Mouse (Mus musculus) ovary, postnatal 36 days (tissue): ENCODE data around the gene Rasal2.

Experiments
- DNase-seq: peaks from one replicate; pipeline ENCODE4 v3.0.0; 2022; ENCODE audit warnings: low spot score, mixed read lengths

Rasal2 gene

DNA sequence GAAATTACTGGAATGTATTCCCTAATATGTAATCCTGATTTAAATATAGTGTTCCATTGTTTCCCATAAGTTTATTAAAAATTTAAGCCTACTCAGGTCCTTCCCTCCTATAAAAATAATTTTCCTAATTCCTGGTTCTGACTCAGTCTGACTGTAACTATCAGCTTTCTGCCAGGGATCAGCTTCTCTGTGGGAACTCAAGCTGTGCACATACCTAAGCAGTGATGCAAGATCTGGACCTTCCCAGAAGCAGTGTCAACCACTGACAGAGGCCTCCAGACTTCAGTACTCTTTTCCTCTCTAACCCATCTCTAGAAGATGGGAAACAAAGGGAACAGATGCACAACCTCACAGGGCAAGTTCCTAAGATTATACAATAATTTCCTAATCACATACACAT, 68.9 kb downstream of the Rasal2 start:
- DNase-seq, result no peak

DNA sequence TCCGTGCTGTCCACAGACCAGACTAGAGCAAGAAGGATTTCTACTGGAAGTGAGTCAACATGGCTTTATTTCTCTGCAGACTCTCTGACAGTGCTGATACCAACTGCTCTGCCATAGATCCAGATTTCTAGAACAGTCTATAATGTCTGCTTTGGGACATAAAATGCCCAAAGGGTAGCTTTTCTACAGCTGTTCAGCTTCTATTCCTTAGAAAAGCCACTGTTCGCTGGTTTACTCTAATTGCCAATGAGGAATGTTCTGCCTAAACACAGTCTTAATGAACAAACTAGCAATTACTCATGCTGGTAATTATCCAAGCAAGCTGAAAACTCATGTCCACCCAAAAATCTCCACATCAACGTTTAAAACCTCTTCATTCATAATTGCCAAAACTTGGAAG, 77.6 kb downstream of the Rasal2 start:
- no peak for DNase-seq

DNA sequence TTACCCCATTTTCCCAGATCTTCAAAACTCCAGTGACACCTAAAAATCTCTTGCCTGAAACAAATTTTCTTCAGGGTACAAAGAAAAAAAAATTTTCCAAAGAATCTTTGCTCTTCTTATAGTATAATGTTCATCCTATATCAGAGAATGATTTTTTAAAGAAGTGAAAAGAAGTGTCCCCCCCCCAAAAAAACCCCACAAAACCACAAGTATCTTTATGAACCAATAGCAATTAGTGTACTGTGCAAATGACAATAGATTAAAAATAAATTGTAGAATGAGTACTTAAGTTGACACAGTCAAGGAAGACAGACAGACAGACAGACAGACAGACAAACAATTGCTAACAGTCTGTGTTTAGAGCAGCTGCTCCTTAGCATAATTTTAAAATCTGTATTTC, 84.3 kb downstream of the Rasal2 start:
- no peak for DNase-seq

DNA sequence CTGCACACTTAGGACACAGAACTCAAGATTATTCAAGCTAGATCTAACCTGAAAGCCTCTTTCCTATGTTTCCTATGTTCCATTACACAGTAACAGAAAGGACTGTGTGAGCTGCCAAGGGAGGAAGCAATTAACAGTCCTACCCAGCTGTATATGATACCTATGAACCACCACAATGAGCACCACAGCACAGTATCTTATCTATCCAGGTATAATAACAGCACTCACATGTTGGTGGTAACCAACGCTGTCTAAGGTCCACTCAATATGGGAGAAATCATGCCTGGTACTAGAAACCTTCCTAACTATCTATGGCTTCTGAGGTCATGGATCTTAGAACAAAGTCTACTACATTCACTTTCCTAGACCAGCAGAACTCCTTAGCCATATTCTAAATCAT, 89.3 kb downstream of the Rasal2 start:
- DNase-seq, result no peak

DNA sequence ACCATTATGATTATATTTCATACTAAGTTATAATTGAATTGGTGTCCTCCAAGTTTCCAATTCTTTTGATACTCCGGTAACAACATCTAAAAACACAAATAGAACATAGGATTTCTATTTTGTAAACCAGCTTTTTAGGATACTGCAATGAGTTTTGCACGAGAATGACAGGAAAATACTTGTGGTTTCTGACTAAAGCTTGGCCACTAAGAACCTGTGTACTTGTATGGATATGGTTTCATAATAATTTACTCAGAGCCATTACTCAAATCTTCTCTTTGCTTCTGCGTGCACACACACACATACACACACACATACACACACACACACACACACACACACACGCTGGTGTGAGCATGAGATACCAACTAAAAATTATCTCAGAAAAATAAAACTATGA, 93.5 kb downstream of the Rasal2 start:
- no peak for DNase-seq

DNA sequence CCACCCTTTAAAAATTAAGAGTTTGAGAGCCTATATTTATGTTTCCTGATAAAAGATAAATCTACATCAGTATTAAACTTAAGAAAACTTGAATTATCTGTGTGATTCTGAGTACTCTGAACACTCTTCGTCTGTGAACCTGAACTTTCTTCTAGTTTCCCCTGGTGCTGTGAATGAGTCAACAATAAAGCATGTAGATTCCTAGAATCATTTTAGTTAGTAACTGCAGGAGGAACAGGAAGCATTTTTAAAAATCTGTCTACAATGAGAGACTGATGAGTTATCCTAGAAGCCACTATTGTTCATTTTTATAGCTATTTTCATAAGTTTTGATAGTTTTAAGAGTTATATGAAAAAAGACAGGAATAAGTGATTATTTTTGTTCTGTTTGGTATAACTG, 111.1 kb downstream of the Rasal2 start:
- DNase-seq, result no peak

DNA sequence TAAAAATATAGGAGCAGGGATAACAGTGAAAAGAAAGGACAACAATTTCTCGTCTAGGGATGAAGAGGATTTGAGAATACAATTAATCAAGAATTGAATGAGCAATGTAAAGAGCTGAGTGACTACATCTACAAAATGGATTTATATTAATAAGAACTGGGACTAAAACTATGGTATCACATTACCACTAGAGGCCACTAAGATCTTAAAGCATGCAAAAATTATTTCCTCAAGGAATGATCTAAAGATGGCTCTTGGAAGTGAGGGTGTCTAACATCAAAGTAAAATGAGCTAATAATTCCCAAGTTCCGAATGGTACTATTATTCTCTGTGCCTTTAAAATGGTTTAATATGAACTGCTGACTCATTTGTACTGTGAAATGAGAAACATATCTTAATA, 112.8 kb downstream of the Rasal2 start:
- no peak for DNase-seq

DNA sequence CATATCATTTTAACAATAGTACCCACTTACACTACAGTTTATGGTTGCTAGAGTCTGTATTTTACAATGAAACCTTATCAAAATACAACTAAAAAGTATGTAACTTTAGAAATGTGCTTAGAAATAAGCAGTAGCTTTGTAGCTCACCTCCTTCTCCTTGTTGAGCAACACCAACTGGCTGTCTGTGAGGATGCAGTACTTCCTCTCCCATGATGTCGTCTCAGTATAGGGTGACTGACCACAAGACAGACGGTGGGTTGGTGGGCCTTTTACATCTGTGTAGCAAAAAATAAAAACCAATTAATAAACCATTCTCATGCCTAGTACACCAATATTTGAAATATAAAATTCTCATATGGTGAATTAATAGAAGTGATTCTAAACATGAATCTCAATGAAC, 113.4 kb downstream of the Rasal2 start:
- DNase-seq, result no peak

DNA sequence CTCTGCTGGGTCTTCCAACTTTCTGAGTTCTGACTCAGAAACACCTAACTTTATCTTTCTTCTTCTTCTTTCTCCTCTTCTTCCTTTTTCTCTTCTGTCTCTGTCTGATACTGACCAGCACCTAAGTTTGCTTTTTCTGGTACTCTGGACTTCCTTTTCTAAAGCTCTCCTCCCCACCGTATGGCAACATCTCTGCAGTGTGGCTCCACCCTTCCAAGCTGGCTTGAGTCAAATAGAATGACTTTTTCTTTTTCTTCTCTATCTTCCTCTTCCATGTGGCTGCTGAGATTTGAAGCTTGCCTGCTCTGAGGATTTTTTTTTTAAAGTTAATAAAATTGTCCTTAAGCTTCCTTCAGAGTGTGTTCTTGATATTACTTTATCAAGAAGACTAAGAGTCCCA, 115.3 kb downstream of the Rasal2 start:
- no peak for DNase-seq

DNA sequence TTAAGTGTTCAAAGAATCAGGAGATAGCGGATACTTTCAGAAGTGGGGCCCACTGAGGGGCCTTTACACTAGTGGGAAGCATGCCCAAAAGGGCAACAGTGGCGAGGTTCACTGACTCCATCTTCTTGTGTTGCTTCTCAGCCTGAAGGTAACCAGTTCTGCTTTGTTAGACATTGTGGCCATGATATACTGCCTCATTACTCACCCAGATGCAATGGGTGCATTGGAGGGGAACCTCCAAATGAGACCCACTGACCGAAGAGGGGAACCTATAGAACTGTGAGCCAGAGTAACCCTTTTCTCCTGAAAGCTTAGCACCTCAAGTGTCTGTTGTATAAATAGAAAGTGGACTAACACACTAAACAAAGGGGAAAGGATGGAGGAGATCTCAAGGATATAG, 116.5 kb downstream of the Rasal2 start:
- DNase-seq, result no peak

DNA sequence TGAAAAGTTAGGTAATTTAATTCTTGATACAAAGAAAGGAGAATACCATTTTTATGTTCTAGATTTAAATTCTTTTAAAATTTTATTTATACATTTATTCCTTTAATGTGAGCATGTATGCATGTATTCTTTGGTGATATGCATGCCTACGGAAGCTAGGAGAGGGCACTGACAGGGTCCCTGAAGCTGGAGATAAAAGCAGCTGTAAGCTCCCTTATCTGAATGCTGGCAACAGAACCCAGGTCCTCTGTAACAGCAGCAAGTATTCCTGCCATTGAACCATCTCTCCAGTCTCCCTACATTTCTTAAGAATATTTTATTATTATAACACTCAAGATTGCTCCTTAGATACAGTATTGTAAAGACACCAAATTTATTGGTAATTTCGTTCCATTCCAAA, 122.2 kb downstream of the Rasal2 start:
- DNase-seq, result no peak

DNA sequence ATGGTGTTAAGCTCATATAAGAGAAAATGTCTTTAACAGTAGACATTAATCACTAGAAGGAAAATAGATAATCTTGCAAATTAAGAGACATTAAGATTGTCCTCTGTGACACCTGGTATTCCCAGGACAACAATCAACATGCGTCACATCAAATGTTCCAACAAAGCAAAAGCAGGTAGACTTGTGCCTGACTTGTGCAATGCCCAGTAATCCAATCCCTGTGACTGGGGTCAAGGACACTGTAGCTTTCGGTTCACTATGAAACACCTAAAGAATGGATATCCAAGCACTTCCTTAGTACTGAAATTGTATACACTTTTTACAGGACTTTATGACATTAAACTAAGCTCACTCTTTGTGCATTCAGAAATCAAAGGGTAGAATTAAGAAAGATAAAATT, 123.1 kb downstream of the Rasal2 start:
- DNase-seq, result no peak

DNA sequence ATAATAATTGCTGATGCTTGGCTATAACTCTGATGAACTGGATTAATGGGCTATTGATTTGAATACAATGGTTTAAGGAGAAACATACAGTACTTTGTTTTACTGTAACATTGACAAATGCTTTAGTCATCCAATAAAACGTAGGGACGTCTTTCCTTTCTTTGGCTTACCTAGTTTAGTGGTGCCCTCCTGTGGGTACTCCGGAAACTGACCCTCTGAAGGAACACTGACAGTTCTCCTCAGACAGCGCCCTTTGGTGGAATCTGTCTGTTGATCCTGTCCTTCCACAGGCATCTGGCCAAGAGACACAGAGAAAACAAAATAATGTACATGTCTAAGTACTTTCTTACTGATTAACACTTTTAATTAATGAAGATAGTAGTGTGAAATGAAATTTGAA, 125.8 kb downstream of the Rasal2 start:
- DNase-seq, result peak; percentile 27

DNA sequence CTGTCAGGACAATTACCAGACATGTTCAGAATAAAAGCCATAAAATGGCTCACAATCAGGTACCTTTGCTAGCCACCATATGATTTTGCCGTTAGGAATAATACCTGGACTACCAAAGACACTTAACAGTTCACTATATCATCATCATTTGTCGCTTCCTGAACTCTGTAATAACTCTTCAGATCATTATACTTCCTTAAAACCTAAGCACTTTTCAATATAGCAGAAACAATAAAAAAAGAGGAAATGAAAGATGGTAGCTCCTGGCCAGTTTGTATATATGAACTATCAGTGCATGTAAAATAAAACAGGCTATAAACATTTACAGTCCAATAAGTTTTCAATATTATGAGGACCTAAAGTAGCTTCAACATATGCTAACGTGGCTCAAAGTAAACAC, 127.0 kb downstream of the Rasal2 start:
- no peak for DNase-seq

DNA sequence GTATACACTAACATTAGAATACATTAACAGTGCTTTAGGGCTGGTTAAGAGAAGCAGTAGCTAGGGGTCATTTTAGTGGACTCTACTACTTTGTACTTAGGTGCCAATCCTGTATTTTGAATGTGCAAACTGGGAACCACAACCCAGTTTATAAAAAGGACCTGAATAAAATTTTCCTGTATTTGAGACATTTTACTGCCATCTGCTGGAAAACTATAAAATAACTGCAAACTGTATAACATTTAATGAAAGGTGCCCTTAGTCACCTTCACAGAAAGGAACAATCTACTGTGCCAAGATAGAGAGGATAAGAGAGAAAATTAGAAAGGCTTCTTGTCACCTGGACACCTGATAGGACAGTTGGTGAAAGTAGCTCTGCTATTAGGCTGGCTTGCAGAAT, 131.6 kb downstream of the Rasal2 start:
- DNase-seq, result no peak

DNA sequence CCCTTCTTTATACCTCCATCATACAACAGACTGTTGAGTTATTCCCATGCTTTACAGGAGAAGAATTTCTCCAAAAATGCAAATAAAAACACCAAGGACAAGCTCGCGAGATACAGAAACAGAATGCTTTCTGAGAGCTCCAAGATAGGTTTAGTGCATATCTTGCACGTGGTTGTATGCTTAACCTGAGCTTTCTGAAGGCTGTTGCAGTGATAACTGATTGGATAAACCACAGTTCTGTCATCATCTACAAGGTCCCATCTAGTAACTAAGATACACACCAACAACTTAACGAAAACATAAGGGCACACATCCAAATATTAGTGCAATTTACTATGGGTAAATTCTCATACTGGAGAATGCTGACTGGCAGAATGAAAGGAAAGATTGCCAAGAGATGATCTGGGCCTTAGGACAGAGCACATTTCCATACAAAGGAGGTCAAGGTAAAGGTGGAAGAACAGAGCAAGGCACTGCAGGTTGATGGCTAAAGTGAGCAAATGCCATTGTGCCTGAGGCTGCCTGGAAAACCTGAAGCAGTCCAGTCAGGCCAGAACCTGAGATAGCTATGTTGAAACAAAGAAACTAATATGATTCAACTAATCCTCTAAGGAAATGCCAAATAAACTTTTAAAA, 136.6 kb downstream of the Rasal2 start:
- DNase-seq, result no peak

DNA sequence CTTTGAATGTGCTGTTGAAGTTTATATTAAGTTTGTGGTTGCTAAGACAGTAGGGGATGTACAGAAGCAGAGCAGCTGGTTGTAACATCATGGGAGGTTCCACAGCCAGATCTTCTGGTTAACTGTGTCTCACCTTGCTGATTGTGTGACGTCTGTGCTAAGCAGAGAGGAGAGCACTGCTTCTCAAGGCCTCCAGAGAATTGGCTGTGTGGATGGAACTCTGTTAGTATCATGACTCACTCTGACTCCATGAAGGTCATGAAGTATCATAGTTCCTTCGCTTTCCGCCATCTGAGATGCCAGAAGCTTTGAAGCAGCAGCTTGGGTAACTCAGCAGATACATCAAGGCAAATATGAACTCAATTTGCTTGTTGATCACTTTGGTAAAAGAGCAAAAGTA, 144.5 kb downstream of the Rasal2 start:
- DNase-seq, result no peak

DNA sequence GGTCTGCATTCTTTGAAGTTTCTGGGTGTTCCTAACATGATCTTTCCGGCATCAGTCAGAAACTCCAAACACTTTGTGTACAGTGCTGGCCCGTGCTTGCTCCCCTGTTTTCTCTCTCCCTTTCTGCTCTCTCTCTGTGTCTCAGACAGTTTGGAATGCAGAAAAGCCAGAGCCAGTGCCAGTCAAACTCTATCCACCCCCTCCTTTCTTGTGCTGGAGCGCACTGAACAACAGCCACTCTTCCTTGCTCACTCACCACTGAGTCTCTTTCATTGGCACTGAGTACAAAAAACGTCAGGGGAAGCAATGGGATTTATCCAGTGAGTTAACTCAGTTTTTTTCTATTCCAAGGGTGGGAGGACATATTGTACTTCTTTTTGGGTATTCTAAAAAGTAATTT, 155.8 kb downstream of the Rasal2 start:
- DNase-seq, result no peak

DNA sequence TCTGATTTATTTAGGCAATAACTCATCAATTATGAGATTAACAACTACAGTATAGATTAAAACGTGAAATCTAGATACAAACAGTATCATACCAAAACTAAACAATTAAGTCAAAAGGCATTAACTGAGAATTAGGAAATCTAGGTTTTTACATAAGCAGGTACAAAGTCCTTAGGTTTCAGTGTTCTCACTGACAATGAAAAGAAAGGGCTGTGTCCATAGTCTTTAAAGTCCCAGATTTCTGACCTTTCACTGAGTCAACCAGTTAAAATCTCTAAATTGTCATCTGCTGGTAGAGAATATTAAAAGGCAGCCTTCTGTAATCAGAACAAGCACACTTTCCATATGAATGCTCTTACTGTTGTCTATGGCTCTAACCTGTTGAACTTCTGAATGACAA, 156.6 kb downstream of the Rasal2 start:
- no peak for DNase-seq

DNA sequence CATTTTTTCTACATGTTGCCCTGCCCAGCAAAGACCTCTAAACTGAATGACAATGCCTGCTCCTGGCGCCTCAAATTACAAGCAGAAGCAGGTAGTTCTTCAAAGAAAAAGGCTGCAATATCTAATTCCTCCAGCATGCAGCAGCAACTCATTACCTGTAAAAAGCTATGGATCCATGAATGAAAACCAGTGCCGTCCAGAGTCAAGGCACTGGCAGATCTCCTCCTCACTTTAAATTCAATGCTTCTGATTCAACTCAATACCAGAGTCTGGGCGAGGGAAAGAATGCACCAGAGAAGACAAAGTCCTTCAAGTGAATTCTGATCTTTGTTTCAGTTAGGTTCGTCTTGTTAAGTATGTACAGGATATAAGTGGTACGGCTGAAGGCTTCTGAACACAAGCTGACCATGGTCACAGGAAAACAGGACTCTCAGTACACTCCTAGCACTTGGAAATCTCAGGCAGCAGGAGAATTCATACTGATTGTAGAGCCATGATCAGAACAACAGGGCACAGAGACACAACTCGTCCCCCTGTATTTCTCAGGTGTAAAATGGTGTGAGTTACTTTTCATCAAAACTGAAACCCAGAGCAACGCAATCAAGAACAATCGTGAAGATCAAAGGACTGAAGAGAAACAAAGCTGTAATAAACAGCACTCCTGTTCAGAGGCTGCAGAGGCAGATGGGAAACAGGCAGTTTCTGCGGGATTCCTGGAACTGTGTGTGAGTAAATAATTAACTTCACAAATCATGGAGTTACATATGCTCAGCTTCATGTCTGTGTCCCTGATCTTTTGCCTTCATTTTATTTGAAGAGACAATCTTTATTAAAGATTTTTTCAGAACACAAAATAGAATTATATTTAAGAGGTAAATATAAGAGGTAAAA, 158.6 kb downstream of the Rasal2 start:
- DNase-seq, result no peak

DNA sequence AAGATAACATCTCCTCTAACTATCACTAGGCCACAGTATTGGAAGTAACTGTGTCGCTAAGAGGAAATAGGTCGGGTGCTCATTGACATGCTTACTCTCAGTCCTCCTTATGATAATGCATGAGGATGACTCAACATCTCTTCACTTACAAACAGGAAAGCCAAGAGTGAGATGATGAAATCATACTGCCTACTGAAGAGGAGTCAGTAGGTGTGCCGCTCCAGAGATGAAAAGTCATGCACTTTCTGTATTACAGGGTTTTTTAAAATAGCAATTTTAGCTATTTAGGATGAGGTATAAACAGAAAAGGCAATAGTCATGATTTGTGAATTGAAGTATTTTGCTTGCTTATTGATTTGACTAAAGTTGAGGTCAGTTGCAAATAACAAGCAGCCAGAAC, 164.3 kb downstream of the Rasal2 start:
- no peak for DNase-seq

DNA sequence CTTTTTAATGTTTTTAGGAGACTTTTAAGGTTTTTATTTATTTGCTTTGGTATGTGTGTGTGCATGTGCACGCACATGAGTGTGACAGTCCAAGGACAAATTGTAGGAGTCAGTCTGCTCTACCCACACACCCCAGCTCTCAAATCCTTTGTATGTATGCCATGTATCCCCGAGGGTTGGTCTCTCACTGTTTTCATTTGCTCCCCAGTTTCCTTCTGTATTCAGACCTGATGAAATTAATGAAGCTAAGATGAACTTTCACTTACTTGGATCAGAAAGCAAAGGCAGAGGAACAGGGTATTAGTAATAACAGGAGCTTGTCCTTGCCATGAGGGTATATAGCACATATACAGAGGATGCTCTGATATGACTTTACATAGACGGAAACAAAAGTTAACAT, 165.1 kb downstream of the Rasal2 start:
- DNase-seq, result no peak

DNA sequence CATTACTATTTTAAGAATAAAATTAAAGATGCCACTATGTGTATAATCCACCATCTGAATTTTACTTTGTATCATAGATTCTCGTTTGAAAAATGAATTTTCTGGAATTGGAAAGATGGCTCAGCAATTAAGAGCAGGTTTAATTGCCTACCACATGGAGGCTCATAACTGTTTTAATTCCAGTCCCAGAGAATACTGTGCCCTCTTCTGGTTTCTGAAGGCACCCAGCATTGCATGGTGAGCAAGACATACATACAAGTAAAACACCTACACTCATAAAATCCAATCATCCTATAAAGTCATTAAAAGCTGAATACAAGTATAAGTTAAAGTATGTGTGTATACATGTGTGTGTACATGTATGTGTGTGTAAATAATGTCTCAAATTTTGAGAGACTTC, 165.6 kb downstream of the Rasal2 start:
- no peak for DNase-seq

DNA sequence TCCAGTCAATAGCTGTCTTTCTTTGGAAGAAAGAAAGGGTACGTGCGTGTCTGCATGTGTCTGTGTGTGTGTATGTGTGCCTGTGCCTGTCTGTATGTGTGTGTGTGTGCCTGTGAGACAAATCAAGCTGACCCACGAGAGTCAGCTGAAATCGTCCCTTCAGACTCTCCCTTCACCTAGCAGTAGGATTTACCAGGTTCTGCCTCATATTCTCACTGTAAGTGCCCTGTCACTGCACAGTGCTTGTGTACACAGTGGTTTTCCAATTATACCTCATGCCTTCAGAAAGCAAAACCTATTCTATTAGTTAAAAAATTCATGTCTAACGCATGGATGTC, 168.0 kb downstream of the Rasal2 start:
- no peak for DNase-seq
